Mouse (Mus musculus) right cerebral cortex, adult 18-20 months (tissue): ENCODE data around the gene Adgra3.

ENCODE experiments used
- DNase-seq: peaks from one replicate; pipeline ENCODE4 v3.0.0; 2022; ENCODE audit warnings: mixed read lengths

Gene Adgra3

DNA sequence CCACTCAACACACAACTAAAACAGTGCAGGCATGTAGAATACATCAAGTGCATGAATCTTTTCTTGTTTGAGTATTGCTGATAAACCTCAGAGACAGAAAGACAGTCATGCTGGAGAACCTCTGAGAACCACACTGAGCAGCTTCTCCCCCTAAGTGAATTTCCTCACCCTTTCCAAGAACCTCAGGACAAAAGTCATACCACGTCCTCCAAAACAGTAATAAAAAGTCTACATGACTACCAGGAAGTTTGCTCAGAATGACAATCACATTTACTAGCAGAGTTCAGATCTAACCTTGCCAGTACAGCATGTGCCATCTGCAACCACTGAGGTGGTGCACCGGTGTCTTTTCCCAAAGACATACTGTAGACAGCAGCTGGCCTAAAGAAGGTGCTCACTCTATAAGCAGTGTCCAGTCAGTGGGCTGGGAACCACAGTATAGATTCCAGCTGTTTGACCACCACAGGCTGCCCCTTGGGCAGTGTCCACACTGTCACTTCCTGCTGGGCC lies 27.0 kb downstream of the Adgra3 start:
- DNase-seq = no peak

DNA sequence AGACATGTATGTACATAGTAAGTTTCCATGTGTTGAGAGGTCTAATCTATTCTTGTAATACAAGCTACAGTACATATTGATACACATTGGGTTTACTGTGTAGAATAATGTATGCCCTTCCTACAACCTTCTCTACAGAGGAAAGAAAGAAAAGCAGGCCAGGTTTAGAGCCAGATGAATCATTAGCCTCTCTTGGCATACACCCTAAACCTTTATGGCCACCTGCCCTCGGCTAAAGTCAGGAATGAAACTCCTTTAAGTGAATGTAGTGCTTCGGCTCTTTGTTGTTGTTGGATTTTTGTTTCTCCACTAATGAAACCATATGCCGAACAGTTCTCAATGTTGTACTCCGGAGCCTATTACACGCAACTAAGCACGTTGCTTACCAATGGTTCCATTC lies 27.5 kb downstream of the Adgra3 start:
- DNase-seq = no peak

GRCm38 (mm10) chr5:50029662-50030061 lies 29.1 kb downstream of the Adgra3 start:
- no peak for DNase-seq

DNA sequence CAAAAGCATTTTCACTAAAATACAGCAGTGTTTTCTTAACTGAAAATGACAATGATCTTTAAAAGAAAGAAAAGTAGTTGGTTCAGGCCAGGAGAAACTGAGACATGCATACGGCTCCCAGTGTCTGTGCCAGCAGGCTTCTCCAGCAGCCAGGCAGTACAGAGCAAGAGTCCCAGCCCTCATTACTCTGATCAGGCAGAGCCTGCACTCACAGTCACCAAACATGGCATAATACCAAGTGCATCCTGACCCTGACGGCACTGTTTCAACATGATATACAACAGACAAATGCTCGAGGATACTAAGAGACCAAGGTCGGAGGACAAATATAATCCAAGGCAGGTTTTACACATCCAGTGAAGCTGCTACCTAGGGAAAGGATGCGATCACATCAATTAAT lies 31.2 kb downstream of the Adgra3 start:
- no peak for DNase-seq

GRCm38 (mm10) chr5:50027001-50027400 lies 31.8 kb downstream of the Adgra3 start:
- DNase-seq = no peak

DNA sequence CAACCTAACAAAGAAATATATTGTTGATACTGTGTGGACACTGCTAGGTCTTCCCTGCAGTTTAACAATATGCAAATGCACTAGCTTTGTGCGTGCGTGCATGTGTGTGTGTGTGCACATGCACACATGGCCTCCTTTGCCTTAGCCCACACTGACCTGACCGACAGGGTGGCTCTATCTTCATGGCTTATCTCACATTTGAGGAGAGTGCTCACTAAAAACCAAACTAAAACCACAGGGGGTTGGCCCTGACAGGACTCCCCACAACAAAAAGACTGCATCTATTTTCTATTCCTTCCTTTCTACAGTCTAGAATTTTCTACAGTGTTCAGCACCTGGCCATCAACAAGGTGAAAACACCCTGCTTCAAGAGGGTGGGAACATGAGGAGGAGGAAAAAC lies 32.7 kb downstream of the Adgra3 start:
- no peak for DNase-seq

- no peak for DNase-seq
These were observed 34.7 kb downstream of the Adgra3 start for GRCm38 (mm10) chr5:50024097-50024496.

DNA sequence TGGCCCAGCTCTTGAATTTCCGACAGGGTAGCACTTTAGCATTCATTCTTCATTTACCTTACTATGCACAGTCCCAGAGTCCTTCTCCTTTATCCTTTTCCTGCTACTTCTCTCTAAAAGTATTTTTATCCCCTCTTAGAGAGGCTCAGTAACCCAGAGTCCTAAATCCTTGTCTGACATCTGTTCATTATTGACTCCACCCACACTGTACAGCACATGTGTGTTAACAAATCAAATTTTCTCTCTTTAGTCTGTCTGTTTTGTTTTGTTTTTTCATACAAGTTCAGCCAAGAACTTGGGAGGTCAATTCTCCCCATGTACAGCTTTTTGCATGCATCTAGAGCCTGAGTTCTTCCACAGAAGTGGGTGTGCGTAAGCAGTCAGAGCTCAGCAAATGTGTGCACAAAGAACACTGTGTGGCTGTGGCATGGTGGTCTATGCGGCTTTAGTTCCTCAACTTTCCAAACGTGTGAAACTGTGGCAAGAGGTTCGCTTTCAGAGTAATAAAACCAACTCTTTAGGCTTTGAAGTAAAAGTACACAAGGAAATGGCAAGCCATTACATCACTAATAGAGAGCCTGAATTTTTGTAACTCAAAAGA lies 42.7 kb downstream of the Adgra3 start:
- no peak for DNase-seq

GRCm38 (mm10) chr5:50015147-50015697 lies 43.6 kb downstream of the Adgra3 start:
- no peak for DNase-seq

- no peak for DNase-seq
These were observed 44.1 kb downstream of the Adgra3 start for GRCm38 (mm10) chr5:50014658-50015057.

DNA sequence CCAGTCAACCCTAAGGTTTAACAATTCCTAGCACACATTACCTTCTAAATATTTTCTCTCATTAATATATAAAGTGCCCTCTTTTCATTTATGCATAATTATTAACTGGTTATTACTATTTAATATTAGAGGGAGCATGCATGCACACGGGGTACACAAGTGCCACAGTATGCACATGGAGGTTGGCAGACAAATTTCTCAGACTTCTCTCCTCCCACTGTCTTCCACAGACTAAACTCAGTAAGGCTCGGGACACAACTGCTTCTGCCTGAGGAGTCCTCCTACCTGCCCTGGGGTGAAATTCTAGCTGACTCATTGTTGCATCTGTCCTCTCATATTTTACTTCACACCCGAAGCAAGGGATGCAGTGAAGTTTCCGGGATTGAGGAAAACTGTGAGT lies 44.8 kb downstream of the Adgra3 start:
- no peak for DNase-seq

DNA sequence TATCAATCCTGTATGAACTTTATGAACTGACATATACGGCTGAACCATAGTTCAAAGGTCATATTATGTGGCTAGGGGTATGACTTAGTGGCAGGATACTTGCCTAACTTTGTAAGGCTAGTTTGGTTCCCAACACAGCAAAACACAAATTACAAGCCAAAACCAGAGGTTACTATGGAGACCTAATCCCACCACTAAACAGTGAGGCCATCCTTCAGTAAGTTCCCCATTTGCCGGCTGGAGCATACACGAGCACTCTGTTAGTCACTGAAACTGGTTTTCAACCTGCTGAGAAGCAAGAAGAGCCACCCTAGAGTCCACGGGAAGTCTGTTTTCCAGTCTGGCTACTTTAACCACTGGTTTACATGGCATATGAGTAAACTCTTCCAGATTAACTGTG lies 50.0 kb downstream of the Adgra3 start:
- DNase-seq = no peak

GRCm38 (mm10) chr5:50006915-50007658 lies 51.7 kb downstream of the Adgra3 start:
- DNase-seq = no peak

DNA sequence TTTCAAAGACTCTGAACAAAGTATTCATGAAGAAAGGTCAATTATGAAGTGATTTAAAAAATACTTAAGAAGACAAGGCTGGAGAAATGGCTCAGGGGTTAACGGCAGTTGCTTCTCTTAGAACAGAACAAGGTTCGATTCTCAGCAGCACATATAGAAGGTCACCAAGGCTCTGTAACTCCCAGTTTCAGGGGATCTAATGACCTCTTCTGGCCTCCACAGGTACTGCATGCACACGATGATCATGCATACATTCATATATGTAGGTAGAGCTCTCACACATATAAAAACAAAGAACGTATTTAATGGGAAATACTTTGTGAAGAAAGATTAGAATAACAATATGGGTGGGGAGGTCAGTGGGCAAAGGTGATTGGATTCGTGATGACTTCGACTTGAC lies 56.5 kb downstream of the Adgra3 start:
- DNase-seq = no peak

DNA sequence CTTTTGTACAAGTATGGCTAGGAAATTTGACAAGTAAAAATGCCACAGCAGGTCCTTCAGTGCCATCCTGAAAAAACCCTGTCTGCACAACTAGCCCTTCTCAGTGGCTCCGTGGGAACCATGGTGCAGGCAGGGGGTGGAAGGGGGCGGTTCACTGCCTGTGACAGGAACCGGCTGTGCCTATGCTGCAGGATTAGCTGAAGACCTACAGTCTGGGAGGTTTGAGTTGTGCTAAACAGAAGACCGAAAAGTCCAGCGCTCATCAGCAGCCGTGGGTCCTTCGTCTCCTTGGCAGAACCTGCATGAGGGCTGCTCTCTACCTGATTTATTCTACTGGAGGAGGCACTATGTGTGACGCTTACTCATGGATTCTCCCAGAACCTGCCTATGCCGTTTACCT lies 59.0 kb downstream of the Adgra3 start:
- DNase-seq = peak; percentile 17

GRCm38 (mm10) chr5:49997019-49997418 lies 61.8 kb downstream of the Adgra3 start:
- DNase-seq = no peak

DNA sequence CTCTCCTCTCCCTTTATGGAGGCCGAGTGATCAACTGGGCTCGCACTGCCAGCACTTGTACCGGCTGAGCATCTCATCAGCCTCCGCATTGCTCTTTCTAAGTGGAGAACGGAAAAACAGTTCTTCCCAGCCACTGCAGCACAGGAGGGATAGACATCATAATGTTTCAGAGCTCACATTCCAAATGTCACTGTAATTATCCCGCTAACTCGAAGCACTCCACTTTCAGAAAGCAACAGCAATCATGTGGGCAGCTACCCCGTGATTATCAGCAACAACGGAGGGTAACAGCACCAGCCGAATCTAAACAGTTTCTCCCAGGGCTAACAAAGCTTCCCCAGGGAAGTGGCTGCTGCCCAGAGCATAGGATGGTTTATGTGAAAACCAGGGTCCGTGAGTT lies 62.3 kb downstream of the Adgra3 start:
- peak; percentile 59 for DNase-seq

DNA sequence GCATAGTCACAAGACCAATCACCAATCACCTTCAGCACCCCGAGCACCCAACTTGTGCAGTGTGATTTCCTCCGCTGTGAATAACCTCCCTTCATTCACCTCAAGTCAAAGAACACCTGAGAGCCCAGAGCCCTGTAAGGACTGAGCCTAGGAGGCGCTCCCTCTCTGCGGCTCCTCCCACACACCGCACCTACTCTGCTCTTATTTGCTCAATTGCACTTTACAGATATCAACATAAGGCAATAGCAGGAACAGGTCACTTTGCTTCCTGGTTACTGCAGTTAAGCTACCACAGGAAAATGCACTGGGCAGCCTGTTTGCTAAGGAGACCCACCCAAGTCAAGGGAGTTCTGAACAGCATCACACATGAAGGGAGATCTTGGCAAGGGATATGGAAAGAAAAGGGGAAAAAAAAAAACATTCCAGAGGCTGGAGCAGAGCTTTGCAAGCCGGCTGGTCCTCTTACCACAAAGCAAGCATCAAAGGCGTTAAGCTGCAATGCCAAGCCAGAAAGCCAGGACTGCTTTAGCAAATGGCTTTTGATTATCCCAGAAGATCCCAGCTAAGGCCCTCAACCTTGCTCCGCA lies 68.0 kb downstream of the Adgra3 start:
- DNase-seq = no peak

DNA sequence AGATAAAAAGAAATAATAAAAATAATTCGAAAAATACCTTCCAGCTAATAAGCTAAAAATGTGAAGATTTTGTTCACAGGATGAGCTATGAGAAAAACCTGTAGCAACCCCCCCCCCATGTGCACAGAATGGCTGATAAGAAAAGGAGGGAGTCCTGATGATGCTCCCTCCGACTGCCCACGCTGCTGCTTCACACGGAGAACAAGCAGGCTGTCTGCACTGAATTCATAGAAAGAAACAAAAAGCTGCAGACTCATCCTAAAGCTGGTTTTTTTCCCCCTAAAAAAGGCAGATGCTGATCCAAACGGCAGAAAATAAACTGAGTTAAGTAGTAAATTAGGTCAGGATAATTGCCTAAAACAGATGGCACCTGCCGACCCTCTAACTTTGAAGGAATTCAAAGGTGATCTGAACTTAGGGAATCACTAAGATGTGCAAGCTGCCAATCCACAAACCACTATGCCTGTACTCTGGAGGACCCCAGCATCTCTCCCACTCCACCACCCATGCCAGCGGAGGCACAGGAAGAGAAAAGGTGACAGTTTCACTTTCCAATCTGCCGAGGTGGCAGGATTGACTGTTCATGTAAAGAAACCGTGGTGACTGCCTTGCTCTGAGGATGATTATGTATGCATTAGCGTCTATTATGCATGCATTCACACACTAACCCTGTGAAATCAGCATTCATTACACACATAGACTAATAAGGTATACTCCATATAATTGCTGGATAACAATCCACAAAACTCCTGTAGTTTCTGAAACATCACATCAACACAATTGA lies 70.6 kb downstream of the Adgra3 start:
- DNase-seq = peak; percentile 60

DNA sequence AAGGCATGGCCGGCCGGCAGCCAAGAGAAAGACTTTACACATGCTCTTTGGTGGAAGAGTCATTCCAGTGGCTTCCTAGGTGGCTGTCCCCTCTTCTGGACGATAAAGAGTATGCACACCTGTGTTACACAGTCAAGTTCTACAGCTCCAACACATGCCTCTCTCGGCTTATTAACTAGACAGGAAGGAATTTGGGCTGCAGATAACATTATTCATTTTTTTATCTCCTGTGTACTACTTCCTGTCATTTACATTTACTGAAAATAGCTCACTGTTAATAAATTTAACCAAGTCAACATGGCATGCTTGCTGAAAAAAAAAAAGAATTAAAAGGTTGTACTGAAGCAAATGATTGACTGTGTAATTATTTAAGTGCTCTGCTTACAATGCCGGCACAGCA lies 78.1 kb downstream of the Adgra3 start:
- no peak for DNase-seq

GRCm38 (mm10) chr5:49979246-49979645 lies 79.6 kb downstream of the Adgra3 start:
- no peak for DNase-seq

GRCm38 (mm10) chr5:49975971-49976370 lies 82.8 kb downstream of the Adgra3 start:
- DNase-seq = peak; percentile 72

DNA sequence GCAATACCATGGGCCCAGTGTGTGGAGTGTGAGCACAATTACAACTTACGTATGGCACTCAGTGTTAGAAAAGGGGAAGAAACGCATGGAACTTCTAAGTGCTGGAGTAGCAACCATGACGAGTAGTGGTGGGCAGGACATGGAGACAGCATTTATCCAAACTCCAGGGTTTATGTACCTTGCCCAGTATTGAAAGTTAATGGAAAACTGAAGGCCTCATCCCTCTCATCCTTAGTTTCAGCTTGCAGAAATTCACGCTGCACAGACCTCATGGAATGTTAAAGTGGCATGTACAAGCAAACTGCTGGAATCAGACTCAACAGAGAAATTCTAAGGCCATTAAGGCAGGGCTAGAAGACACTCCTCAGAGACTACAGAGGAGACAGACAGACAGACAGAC lies 84.6 kb downstream of the Adgra3 start:
- no peak for DNase-seq
